Mouse (Mus musculus): ENCODE results near the gene 8030411F24Rik. TPM values are rescaled to one million over a fixed set of nuclear protein-coding genes. Genes with fewer than 3 reads are reported as not detected.
"Not testable (repeated sequence)": the region's sequence is repeated elsewhere in the genome, so short reads cannot be mapped to it uniquely, and the experiment has no call there.

Gene 8030411F24Rik
- total RNA-seq (2014; fragmentation: Nextera tagmentation) (not detected in 2 replicates), total RNA-seq (2017) (not detected in 2 replicates)

DNA sequence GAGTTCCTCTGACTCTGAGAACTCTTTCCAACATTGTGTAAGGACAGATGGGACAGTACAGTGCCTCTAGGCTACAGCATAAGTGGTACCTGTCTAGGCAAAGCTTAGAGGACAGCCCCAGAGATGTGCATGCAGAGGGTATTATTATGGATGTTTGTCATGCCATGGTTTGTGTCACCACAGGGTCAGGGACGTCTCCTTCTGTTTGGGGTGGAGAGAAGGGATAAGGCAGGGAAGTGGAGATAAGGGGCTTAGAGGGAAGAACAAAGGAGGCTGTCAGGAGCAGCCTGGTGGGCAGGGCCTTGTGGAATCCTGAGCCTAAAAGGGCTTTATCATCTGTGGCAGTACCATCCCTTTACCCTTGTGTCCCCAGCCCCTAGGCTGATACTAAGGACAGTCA lies at the start of gene 8030411F24Rik:
Gene 8030411F24Rik (plus strand): TSS at position 301 of the 400 bp plus-strand sequence.
- no peak for ATAC-seq (replicated peaks; ENCODE audit: poor library complexity, severe bottlenecking)

GRCm38 (mm10) chr2:148732327-148733000 lies 49.3 kb upstream of the 8030411F24Rik start, which contains the start of gene Napb:
Napb (minus strand) TSS chr2:148732467.
- peak; percentile 96 for ATAC-seq (replicated peaks; ENCODE audit: poor library complexity, severe bottlenecking)

- ATAC-seq (replicated peaks; ENCODE audit: poor library complexity, severe bottlenecking) = no peak
Observed at GRCm38 (mm10) chr2:148743001-148743400, 38.8 kb upstream of the 8030411F24Rik start.

DNA sequence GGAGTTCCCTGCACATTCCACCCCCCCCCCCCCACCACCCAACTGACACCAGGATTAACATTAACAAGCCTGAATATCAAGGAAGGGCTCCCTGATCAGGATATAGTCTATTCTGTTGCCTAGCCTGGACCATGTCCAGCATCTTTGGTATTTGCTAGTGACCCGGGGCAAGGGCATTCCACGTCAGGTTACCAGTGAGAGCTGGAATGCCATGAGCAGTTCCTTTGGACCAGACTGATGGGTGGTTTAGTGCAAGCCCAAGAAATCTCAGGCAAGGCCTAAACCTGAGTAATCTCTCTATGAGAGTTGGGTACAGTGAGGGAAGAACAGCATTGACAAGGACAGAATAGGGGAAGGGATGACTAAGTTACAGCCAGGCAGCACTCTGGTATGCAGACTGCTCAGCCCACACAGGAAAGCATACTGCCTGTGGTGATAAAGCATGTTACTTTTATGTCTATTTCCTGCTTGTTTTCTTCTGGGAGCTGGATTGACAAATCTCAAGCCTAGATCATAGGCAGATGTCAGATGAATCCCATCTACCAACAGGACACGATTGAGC lies 37.9 kb upstream of the 8030411F24Rik start:
- no peak for ATAC-seq (replicated peaks; ENCODE audit: poor library complexity, severe bottlenecking)

- no peak for ATAC-seq (replicated peaks; ENCODE audit: poor library complexity, severe bottlenecking)
Observed at GRCm38 (mm10) chr2:148750058-148750457, 31.8 kb upstream of the 8030411F24Rik start, which contains the start of gene Cstl1. Cstl1 (plus strand) TSS chr2:148750358.

- peak; percentile 89 for ATAC-seq (replicated peaks; ENCODE audit: poor library complexity, severe bottlenecking)
Observed at GRCm38 (mm10) chr2:148751893-148752813, 29.7 kb upstream of the 8030411F24Rik start.

- ATAC-seq (replicated peaks; ENCODE audit: poor library complexity, severe bottlenecking) = 0 out of 2 replicates have a peak, but pooled peaks have one; percentile 16
Observed at GRCm38 (mm10) chr2:148754310-148754846, 27.4 kb upstream of the 8030411F24Rik start.

- peak; percentile 99 for ATAC-seq (replicated peaks; ENCODE audit: poor library complexity, severe bottlenecking)
Observed at GRCm38 (mm10) chr2:148763648-148764388, 18.0 kb upstream of the 8030411F24Rik start.

DNA sequence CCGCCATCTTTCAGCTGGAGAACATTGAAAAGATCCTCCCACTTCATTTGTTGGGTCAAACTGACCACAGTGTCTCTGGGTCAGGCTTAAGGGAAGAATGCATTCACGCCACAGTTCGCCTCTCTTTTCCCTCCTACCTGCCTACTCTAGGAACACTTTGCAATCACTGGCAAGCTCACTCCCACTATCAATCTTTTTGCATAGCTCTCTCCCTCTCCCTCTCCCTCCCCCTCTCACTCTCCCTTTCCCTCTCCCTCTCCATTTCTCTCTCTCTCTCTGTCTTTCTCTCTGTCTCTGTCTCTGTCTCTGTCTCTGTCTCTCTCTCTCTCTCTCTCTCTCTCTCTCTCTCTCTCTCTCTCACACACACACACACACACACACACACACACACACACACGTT lies 10.4 kb upstream of the 8030411F24Rik start, which contains the start of gene Cst11:
Gene Cst11 (minus strand): TSS at position 101 of the 400 bp plus-strand sequence.
- ATAC-seq (replicated peaks; ENCODE audit: poor library complexity, severe bottlenecking) = not testable (repeated sequence)

DNA sequence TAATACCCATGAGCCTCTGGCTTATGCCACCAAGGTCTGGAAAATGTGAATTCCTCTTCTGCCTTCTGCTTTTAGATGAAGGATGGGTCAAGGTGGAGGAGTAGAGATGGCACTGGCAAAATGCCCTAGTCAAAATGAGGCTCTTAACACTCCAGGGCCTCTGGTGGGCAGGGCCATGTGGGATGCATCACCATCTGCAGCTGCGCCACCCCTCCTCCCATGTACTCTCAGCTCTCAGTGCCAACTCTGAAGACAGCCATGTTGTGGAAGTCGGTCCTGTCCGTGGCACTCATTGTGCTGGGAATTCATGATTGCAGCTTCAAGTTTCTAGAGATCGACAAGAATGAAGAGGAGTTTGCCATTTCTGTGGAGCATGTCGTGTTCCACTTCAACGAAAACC lies 7.3 kb downstream of the 8030411F24Rik start, which contains the start of gene Cst12:
Gene Cst12 (plus strand): TSS at position 220 of the 400 bp plus-strand sequence.
- no peak for ATAC-seq (replicated peaks; ENCODE audit: poor library complexity, severe bottlenecking)

- ATAC-seq (replicated peaks; ENCODE audit: poor library complexity, severe bottlenecking) = no peak
Observed at GRCm38 (mm10) chr2:148798485-148798884, 16.7 kb downstream of the 8030411F24Rik start, which contains the start of gene Cst8. Cst8 (plus strand) TSS chr2:148798785.

- peak; percentile 44; the same call in 1 of the 2 replicates for ATAC-seq (replicated peaks; ENCODE audit: poor library complexity, severe bottlenecking)
Observed at GRCm38 (mm10) chr2:148801491-148801921, 19.7 kb downstream of the 8030411F24Rik start.

DNA sequence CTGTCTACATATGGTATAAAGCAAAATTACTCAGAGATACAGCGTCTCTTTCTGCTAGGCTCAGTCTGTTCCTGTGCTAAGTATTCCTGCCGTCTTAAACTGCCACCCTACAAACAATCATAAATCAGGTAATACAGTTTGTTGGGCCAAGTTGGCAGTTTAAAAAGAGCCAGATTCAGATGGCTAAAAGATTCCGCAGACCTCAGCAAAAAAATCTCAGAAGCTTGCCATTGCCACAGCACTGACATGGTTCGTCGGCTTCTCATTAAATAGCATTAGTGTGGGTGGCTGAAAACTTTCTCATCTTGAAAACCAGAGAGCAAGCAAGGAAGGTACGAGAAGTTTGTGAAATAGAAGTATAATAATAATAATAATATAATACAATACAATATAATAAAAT lies 24.9 kb downstream of the 8030411F24Rik start:
- no peak for ATAC-seq (replicated peaks; ENCODE audit: poor library complexity, severe bottlenecking)

- no peak for ATAC-seq (replicated peaks; ENCODE audit: poor library complexity, severe bottlenecking)
Observed at GRCm38 (mm10) chr2:148819909-148820308, 38.1 kb downstream of the 8030411F24Rik start, which contains the start of gene Cst13. Cst13 (plus strand) TSS chr2:148820081.

DNA sequence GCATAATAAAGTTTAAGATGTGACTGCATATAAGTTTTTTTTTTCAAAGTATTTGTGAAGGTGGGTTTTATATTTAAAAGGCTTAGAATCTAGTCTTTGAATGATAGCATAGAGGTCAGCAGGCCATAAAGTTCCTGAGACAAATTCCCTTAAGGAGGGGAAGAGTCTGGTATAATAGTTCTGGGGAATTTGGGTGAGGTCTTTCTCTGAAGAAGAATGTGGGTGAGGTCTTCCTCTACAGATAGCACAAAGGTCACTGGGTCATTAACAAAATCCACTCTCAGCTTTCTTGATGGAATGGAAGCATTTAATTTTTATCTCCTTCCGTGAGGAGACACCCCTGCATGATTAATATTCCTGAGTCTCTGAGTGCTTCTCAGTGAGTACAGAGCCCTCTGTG lies 44.2 kb downstream of the 8030411F24Rik start:
- ATAC-seq (replicated peaks; ENCODE audit: poor library complexity, severe bottlenecking) = no peak

GRCm38 (mm10) chr2:148834912-148835311 lies 53.1 kb downstream of the 8030411F24Rik start, which contains the start of gene Cst9:
Cst9 (plus strand) TSS chr2:148835147.
- no peak for ATAC-seq (replicated peaks; ENCODE audit: poor library complexity, severe bottlenecking)

Measured in granulocyte monocyte progenitor cell, adult 5-6 weeks (primary cell).